Mouse (Mus musculus) midbrain, embryonic 10.5 days (tissue): ENCODE results near the gene Efhc1. TPM values are rescaled to one million over a fixed set of nuclear protein-coding genes. Genes with fewer than 3 reads are reported as not detected.

Source experiments
- DNase-seq: peaks from one replicate; pipeline ENCODE4 v3.0.0-alpha.2; 2017; ENCODE audit warnings: low spot score
- H3K27ac ChIP-seq: fragments of 300-500 bp; sonication (generic); replicated peaks from 2 replicates; pipeline ENCODE4 v1.5.1; 2016; ENCODE audit warnings: mild to moderate bottlenecking
- H3K27me3 ChIP-seq: fragments of 300-500 bp; sonication (generic); 2 replicates; pipeline ENCODE4 v1.6.1; 2016; ENCODE audit warnings: low read depth, mild to moderate bottlenecking; ENCODE audit not compliant: poor library complexity, severe bottlenecking
- H3K36me3 ChIP-seq: fragments of 300-500 bp; sonication (generic); 2 replicates; pipeline ENCODE4 v1.6.1; 2016; ENCODE audit warnings: mild to moderate bottlenecking, moderate library complexity
- H3K4me1 ChIP-seq: fragments of 300-500 bp; sonication (generic); 2 replicates; pipeline ENCODE4 v1.6.1; 2016
- H3K4me3 ChIP-seq: fragments of 300-500 bp; sonication (generic); 2 replicates; pipeline ENCODE4 v1.5.1; 2016; ENCODE audit warnings: mild to moderate bottlenecking, moderate library complexity
- H3K9me3 ChIP-seq: fragments of 300-500 bp; sonication (generic); replicated peaks from 2 replicates; pipeline ENCODE4 v1.6.1; 2016; ENCODE audit warnings: mild to moderate bottlenecking
- WGBS: fragments of 180-500 bp; shearing (Covaris S2); methylation state at CpG from one replicate; pipeline ENCODE4 v1.1.7; 2016; 5-methylcytosine and 5-hydroxymethylcytosine counted together
- polyA plus RNA-seq: library from polyadenylated mRNA; unstranded; fragments of >200 nt; fragmentation: Nextera tagmentation; extraction: Ambion mirVana; gene quantifications from 2 replicates; pipeline ENCODE4 v1.2.1, GENCODE M21; 2016

The Efhc1 gene
- polyA plus RNA-seq, result 1.9 and 2.0 TPM in 2 replicates

DNA sequence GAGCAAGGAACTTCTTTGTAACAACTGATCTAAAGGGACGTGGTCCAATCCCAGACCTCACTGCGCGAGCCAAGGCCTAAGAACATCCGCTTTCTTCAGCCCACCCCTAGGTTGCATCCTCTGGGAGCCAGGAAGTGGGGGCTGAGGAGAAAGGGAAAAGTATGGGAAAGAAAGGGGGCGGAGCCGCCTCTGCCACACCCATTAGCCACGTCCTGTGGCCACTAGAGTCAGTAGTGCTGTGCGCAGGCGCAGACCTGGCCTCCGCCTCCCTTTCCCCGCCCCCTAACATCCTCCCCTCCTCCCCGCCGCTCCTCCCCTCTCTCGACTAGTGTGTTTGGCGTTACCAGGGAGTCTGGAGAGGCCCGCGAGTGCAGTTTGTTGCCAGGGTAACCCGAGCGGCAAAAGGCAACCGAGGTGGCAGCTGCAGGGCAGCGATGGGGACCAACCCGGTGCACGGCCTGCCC is at the start of gene Efhc1:
TSS of gene Efhc1 (plus strand) at position 327 of the 464 bp plus-strand sequence.
- Histone ChIP-seq H3K36me3 (no peaks in the 10 kb centered on the region), H3K27ac (peak within 1 kb of the TSS; percentile 96), H3K4me1 (peaks cover 17% of the 10 kb centered on the region), H3K4me3 (peak within 1 kb of the TSS; percentile 57), H3K9me3 (no peaks in the 10 kb centered on the region), H3K27me3 (no peaks in the 10 kb centered on the region)
- DNase-seq, result peak; percentile 99
- WGBS, result 3% methylated on average over 21 of the region's 23 CpGs

DNA sequence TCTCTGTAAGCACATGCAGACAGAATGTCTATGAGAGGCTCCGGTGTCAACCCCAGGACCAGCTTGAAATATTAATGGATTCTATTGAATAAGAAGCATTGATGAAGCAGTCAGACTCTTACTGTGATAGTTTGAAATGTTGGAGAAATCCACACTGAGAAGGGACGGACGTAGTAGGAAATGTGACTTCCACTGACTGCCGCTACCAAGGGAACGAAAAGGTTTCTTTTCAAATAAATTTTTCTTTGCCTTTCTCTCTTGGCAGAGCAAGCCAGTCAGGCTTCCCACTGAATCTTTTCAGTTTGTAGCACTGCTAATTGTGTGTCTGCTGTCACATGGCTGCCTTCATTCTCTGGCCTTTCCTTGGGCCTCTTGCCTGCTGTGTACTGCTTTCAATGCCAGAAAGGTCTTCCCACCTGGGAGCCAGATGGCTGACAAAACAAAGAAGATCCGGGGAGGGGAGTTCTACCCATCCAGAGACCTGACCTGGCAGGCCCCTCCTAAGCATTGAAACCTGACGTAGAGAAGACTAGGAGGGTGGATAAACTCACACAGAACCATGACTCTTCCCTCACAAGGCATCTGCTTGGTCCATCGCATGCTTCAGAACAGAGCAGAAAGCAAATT is 45.8 kb upstream of the Efhc1 start:
- Histone ChIP-seq H3K36me3 (no peaks in the 10 kb centered on the region), H3K27me3 (no peaks in the 10 kb centered on the region), H3K27ac (peak overlapping the region; percentile 49; the same call in 1 of the 2 replicates), H3K4me1 (peaks cover 18% of the 10 kb centered on the region), H3K9me3 (no peaks in the 10 kb centered on the region), H3K4me3 (no peak overlapping the region)
- 78% methylated on average over 8 of the region's 8 CpGs for WGBS
- DNase-seq, result no peak

- H3K9me3 ChIP-seq, result no peaks in the 10 kb centered on the region
- DNase-seq, result no peak
- H3K4me3 ChIP-seq, result no peak overlapping the region
- peaks cover 18% of the 10 kb centered on the region for H3K4me1 ChIP-seq
- 93% methylated on average over 9 of the region's 9 CpGs for WGBS
- no peaks in the 10 kb centered on the region for H3K27me3 ChIP-seq
- H3K27ac ChIP-seq, result peak overlapping the region; percentile 49; the same call in 1 of the 2 replicates
- no peaks in the 10 kb centered on the region for H3K36me3 ChIP-seq
Observed at GRCm38 (mm10) chr1:20906128-20906515, 45.3 kb upstream of the Efhc1 start.

DNA sequence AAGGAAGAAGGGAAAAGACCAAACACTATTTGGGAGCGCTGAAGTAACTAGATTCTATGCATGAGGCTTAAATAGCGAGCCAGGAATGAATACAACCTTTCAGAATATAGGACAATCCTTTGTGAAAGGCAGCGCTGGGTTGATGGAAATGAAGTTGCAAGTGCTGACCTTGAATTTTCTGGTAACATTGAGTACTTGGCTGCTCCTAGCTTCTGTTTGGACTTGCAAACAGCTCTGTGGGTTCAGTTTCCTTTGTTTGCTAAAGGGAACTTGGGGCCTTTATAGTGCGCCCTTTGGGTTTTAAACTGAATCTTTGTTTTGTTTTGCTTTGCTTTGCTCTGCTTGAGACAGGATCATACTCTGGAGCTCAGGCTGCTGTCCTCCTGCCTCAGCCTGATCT is 42.9 kb upstream of the Efhc1 start:
- no peaks in the 10 kb centered on the region for H3K27me3 ChIP-seq
- H3K4me3 ChIP-seq, result no peak overlapping the region
- H3K9me3 ChIP-seq, result no peaks in the 10 kb centered on the region
- H3K4me1 ChIP-seq, result peaks cover 28% of the 10 kb centered on the region
- WGBS, result 18% methylated on average over 4 of the region's 4 CpGs
- DNase-seq, result peak; percentile 18
- H3K27ac ChIP-seq, result peak overlapping the region; percentile 39
- H3K36me3 ChIP-seq, result no peaks in the 10 kb centered on the region

DNA sequence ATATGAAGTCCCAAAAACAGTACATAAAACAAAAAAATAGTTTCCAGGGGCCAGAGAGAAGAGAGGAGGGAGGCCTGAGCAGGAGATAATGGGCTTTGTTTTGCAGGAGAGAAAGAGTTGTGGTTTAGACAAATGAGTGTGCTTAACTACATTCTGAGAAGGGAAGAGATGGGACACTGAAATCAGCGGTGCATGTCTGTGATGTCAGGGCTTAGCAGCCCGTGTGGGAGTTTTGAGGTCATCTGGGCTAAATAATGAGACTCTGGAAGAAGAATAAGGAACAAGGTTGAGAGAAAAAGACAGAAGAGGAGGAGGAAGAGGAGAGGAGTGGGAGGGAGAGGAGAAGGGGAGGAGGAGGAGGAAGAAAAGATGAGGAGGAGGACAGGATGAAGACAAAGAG is 39.3 kb upstream of the Efhc1 start:
- WGBS, result 19% methylated on average over 2 of the region's 2 CpGs
- no peaks in the 10 kb centered on the region for H3K36me3 ChIP-seq
- peak overlapping the region; percentile 73 for H3K27ac ChIP-seq
- H3K4me3 ChIP-seq, result no peak overlapping the region
- no peaks in the 10 kb centered on the region for H3K9me3 ChIP-seq
- H3K4me1 ChIP-seq, result peaks cover 28% of the 10 kb centered on the region
- no peak for DNase-seq
- H3K27me3 ChIP-seq, result no peaks in the 10 kb centered on the region

- peak; percentile 18 for DNase-seq
- Histone ChIP-seq H3K36me3 (no peaks in the 10 kb centered on the region), H3K4me3 (no peak overlapping the region), H3K4me1 (peaks cover 25% of the 10 kb centered on the region), H3K27me3 (no peaks in the 10 kb centered on the region), H3K9me3 (no peaks in the 10 kb centered on the region), H3K27ac (peak overlapping the region; percentile 73)
- 55% methylated on average over 13 of the region's 13 CpGs for WGBS
Observed at GRCm38 (mm10) chr1:20912527-20913171, 38.8 kb upstream of the Efhc1 start.

GRCm38 (mm10) chr1:20914769-20915168 is 36.7 kb upstream of the Efhc1 start:
- Histone ChIP-seq H3K27me3 (no peaks in the 10 kb centered on the region), H3K4me3 (no peak overlapping the region), H3K4me1 (peaks cover 10% of the 10 kb centered on the region), H3K36me3 (no peaks in the 10 kb centered on the region), H3K27ac (no peak overlapping the region), H3K9me3 (no peaks in the 10 kb centered on the region)
- no peak for DNase-seq
- WGBS, result 97% methylated on average over 3 of the region's 3 CpGs

- H3K27me3 ChIP-seq, result no peaks in the 10 kb centered on the region
- no peaks in the 10 kb centered on the region for H3K36me3 ChIP-seq
- WGBS, result 83% methylated on average over 5 of the region's 5 CpGs
- H3K4me3 ChIP-seq, result no peak overlapping the region
- no peaks in the 10 kb centered on the region for H3K9me3 ChIP-seq
- no peak overlapping the region for H3K27ac ChIP-seq
- H3K4me1 ChIP-seq, result peaks cover 10% of the 10 kb centered on the region
- DNase-seq, result no peak
Observed at GRCm38 (mm10) chr1:20915608-20916007, 35.8 kb upstream of the Efhc1 start.

DNA sequence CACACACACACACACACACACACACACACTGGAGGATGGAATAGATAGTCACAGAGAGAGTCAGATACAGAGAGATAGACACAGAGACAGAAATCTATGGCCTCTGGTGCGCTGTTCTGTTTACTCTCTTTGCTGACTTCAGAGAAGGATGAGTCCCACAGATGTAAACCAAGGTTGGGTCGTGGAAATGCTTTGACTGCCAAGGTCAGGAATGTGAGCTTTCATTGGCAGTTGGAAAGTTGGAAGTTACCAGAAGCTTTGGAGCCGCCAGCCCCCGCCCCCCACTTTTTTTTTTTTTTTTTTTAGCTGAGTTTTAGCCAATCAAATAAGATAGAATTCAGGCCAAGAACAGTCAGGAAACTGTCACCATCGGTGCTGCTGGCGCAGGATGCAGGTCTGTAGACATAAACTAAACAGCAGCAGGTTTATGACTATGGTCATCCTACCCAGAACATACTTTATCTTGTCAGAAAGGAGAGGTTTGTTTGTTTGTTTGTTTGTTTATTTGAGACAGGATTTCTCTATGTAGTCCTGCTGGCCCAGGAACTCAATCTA is 33.9 kb upstream of the Efhc1 start:
- Histone ChIP-seq H3K36me3 (no peaks in the 10 kb centered on the region), H3K4me1 (peaks cover 2% of the 10 kb centered on the region), H3K27ac (no peak overlapping the region), H3K4me3 (no peak overlapping the region), H3K9me3 (no peaks in the 10 kb centered on the region), H3K27me3 (no peaks in the 10 kb centered on the region)
- 90% methylated on average over 6 of the region's 6 CpGs for WGBS
- DNase-seq, result no peak

GRCm38 (mm10) chr1:20919728-20920127 is 31.7 kb upstream of the Efhc1 start:
- no peak overlapping the region for H3K27ac ChIP-seq
- H3K36me3 ChIP-seq, result no peaks in the 10 kb centered on the region
- no peaks in the 10 kb centered on the region for H3K27me3 ChIP-seq
- H3K9me3 ChIP-seq, result no peaks in the 10 kb centered on the region
- 87% methylated on average over 2 of the region's 2 CpGs for WGBS
- H3K4me1 ChIP-seq, result peaks cover 5% of the 10 kb centered on the region
- no peak overlapping the region for H3K4me3 ChIP-seq
- no peak for DNase-seq

DNA sequence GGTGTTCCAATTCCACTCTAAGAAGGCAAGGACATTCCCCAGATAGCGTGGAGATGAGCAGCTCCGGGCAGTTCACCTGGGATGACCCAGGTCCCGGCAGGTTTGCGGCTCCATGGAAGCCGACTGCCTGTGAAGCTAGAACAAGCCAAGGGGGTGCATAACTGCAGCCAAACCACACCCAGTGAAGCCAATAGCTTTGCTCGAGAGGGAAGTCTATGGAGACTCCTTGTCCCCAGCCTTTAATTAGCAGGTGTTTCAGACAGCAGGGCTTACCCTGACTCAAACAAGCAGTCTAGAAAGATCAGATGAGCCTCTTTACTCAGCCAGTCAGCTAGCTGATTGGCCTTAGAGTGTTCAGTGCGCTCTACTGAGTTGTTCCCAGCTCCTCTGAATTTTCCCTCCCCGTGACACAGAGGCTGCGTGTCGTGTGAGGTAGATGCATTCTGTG is 30.3 kb upstream of the Efhc1 start:
- peaks cover 5% of the 10 kb centered on the region for H3K4me1 ChIP-seq
- no peaks in the 10 kb centered on the region for H3K9me3 ChIP-seq
- no peak overlapping the region for H3K4me3 ChIP-seq
- 91% methylated on average over 10 of the region's 10 CpGs for WGBS
- no peak overlapping the region for H3K27ac ChIP-seq
- no peaks in the 10 kb centered on the region for H3K27me3 ChIP-seq
- no peaks in the 10 kb centered on the region for H3K36me3 ChIP-seq
- DNase-seq, result no peak

DNA sequence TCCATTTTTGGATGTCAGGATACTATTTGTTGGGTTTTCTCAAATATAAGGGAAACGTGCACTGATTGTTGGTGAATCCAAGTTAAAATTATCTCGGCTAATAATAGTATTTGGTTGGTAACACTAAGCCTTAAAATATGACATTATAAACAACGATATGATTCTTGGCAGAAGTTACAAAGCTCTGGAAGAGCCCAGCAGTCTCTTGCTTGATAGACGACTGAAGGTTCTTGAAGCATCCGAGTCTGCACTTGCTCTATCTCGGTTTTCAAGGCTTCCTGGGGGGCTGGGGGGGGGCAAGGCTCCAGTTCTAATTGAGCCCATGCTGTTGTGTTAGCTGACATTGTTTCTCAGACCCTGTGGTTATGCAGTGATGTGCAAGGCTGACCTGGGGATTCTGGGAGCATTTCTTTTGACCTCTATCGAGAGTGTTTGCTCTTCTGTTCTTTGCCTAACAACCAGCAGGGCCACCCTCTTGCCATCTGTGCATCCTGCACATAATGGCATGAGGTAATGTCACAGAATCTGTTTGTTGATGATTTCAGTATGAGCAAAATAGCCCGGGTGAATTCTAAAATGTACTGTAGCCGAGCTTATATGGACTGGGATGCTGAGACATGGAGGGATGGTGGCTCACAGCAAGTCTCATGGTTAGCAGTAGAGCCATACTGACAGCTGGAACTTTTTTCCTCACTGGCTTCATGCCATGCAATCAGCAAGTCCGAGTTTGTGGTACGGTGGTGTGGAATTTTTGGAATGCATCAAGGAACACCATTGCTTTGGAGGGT is 28.6 kb upstream of the Efhc1 start:
- H3K9me3 ChIP-seq, result no peaks in the 10 kb centered on the region
- DNase-seq, result no peak
- no peak overlapping the region for H3K4me3 ChIP-seq
- H3K27me3 ChIP-seq, result no peaks in the 10 kb centered on the region
- no peaks in the 10 kb centered on the region for H3K36me3 ChIP-seq
- 71% methylated on average over 11 of the region's 11 CpGs for WGBS
- peaks cover 5% of the 10 kb centered on the region for H3K4me1 ChIP-seq
- no peak overlapping the region for H3K27ac ChIP-seq
